Mouse (Mus musculus) heart, embryonic 10.5 days (tissue): Measurements from ENCODE around the gene Defb22. TPM values are rescaled to one million over a fixed set of nuclear protein-coding genes. Genes with fewer than 3 reads are reported as not detected.

ENCODE experiments used
- DNase-seq: peaks from one replicate; pipeline ENCODE4 v3.0.0-alpha.2; 2017; ENCODE audit warnings: low spot score
- H3K27ac ChIP-seq: fragments of 300-500 bp; sonication (generic); 2 replicates; pipeline ENCODE4 v1.5.1; 2016; ENCODE audit warnings: mild to moderate bottlenecking
- H3K27me3 ChIP-seq: fragments of 300-500 bp; sonication (generic); 2 replicates; pipeline ENCODE4 v1.6.1; 2016; ENCODE audit warnings: mild to moderate bottlenecking; ENCODE audit not compliant: poor library complexity, insufficient read depth, severe bottlenecking
- H3K36me3 ChIP-seq: fragments of 300-500 bp; sonication (generic); 2 replicates; pipeline ENCODE4 v1.6.1; 2016; ENCODE audit warnings: mild to moderate bottlenecking, moderate library complexity
- H3K4me1 ChIP-seq: fragments of 300-500 bp; sonication (generic); 2 replicates; pipeline ENCODE4 v1.6.1; 2016; ENCODE audit warnings: mild to moderate bottlenecking
- H3K4me3 ChIP-seq: fragments of 300-500 bp; sonication (generic); 2 replicates; pipeline ENCODE4 v1.5.1; 2016; ENCODE audit warnings: mild to moderate bottlenecking, moderate library complexity
- H3K9me3 ChIP-seq: fragments of 300-500 bp; sonication (generic); 2 replicates; pipeline ENCODE4 v1.6.1; 2016; ENCODE audit warnings: mild to moderate bottlenecking, moderate library complexity
- WGBS: fragments of 180-500 bp; shearing (Covaris S2); methylation state at CpG from one replicate; pipeline ENCODE4 v1.1.7; 2016; 5-methylcytosine and 5-hydroxymethylcytosine counted together
- polyA plus RNA-seq: library from polyadenylated mRNA; unstranded; fragments of >200 nt; fragmentation: Nextera tagmentation; extraction: Ambion mirVana; gene quantifications from 2 replicates; pipeline ENCODE4 v1.2.1, GENCODE M21; 2016

Gene Defb22
- not detected in 2 replicates for polyA plus RNA-seq

DNA sequence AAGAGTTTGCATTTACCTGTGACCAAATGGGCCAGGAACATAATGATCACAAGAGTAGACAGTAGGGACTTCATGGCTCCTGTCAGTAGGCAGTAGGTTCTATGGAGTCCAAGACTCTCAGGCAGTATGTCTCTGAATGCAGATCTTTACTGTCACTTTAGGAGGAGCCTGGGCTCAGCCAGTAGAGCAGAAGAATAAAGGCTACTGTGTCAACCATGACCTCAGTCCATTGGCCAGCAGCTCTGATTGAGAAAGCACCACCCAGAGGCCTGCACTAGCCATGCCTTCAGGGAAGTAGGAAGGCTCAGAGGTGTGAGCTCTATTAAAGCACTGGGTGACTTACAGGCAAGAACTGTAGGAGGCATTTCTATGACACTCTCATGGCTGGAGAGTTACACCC is at the start of gene Defb22:
Gene Defb22 (minus strand): TSS at position 101 of the 400 bp plus-strand sequence.
- no peaks in the 10 kb centered on the region for H3K36me3 ChIP-seq
- no peaks in the 10 kb centered on the region for H3K4me1 ChIP-seq
- no peak within 1 kb of the TSS for H3K4me3 ChIP-seq
- H3K27me3 ChIP-seq, result no peaks in the 10 kb centered on the region
- H3K9me3 ChIP-seq, result no peaks in the 10 kb centered on the region
- H3K27ac ChIP-seq, result no peak within 1 kb of the TSS
- no peak for DNase-seq

DNA sequence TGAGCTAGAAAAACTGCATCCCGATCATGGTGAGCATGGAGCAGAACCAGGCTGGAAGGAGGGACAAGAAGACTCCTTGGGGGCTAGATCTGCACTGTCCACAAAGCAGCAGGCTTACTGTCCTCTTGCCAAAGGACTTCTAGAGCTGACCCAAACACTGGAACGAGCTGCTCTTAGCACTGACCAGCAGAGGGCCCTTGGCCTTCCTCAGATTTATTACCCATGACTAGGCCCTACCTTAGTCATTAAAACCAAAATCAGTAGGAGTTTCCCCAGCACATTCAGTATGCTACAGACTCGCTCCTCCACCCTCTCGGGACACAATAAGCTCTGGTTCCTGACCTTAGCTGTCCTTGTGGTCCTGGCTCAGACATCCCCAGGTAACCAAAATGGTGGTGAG is 28.0 kb upstream of the Defb22 start, which contains the start of gene Defb28:
Gene Defb28 (plus strand): TSS at position 275 of the 400 bp plus-strand sequence.
- Histone ChIP-seq H3K27me3 (no peaks in the 10 kb centered on the region), H3K4me1 (no peaks in the 10 kb centered on the region)
- 70% methylated on average over 4 of the region's 4 CpGs for WGBS

DNA sequence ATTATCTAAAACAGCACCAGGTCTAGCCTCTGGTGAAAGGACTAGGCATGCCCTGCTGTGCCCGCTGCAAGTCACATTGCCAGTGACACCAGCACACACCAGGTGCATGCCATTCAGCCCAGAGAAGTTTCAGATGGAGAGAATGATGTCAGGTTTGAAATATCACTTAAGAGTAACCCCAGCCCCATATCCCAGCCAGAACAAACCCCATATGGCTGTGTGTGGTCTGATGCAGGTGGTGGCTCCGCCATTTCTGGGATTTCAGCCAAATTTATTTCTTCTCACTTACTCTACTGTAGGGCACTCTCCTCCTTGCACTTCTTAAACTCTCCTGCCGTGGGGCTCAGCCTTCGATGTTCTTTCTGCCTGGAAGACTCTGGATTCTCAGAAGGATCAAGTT is 26.1 kb upstream of the Defb22 start:
- H3K4me3 ChIP-seq, result no peak overlapping the region
- H3K9me3 ChIP-seq, result no peaks in the 10 kb centered on the region
- no peak for DNase-seq
- H3K4me1 ChIP-seq, result no peaks in the 10 kb centered on the region
- no peak overlapping the region for H3K27ac ChIP-seq
- no peaks in the 10 kb centered on the region for H3K27me3 ChIP-seq
- no peaks in the 10 kb centered on the region for H3K36me3 ChIP-seq
- WGBS, result 82% methylated on average over 4 of the region's 4 CpGs

More for the DNA sequence above, 28.0 kb upstream of the Defb22 start, which contains the start of gene Defb28:
- no peak within 1 kb of the TSS for H3K4me3 ChIP-seq
- no peak for DNase-seq
- H3K27ac ChIP-seq, result no peak within 1 kb of the TSS
- no peaks in the 10 kb centered on the region for H3K9me3 ChIP-seq
- H3K36me3 ChIP-seq, result no peaks in the 10 kb centered on the region

GRCm38 (mm10) chr2:152511592-152511991 is 21.7 kb upstream of the Defb22 start, which contains the start of gene Defb26:
Gene Defb26 (minus strand): TSS chr2:152511692.
- DNase-seq, result no peak
- 77% methylated on average over 1 of the region's 1 CpGs for WGBS
- Histone ChIP-seq H3K36me3 (no peaks in the 10 kb centered on the region), H3K27me3 (no peaks in the 10 kb centered on the region), H3K4me3 (no peak within 1 kb of the TSS), H3K27ac (no peak within 1 kb of the TSS), H3K9me3 (no peaks in the 10 kb centered on the region), H3K4me1 (no peaks in the 10 kb centered on the region)

GRCm38 (mm10) chr2:152503950-152504349 is 14.0 kb upstream of the Defb22 start:
- no peaks in the 10 kb centered on the region for H3K27me3 ChIP-seq
- WGBS, result 74% methylated on average over 2 of the region's 2 CpGs
- no peaks in the 10 kb centered on the region for H3K9me3 ChIP-seq
- H3K4me3 ChIP-seq, result no peak overlapping the region
- no peak for DNase-seq
- H3K27ac ChIP-seq, result no peak overlapping the region
- H3K4me1 ChIP-seq, result no peaks in the 10 kb centered on the region
- H3K36me3 ChIP-seq, result no peaks in the 10 kb centered on the region

GRCm38 (mm10) chr2:152500863-152501229 is 10.9 kb upstream of the Defb22 start:
- Histone ChIP-seq H3K27me3 (no peaks in the 10 kb centered on the region), H3K36me3 (no peaks in the 10 kb centered on the region), H3K9me3 (no peaks in the 10 kb centered on the region), H3K4me1 (no peaks in the 10 kb centered on the region), H3K4me3 (no peak overlapping the region), H3K27ac (no peak overlapping the region)
- WGBS, result 76% methylated on average over 6 of the region's 6 CpGs
- DNase-seq, result no peak

GRCm38 (mm10) chr2:152500204-152500862 is 10.4 kb upstream of the Defb22 start:
- WGBS, result 59% methylated on average over 7 of the region's 7 CpGs
- Histone ChIP-seq H3K9me3 (no peaks in the 10 kb centered on the region), H3K4me1 (no peaks in the 10 kb centered on the region), H3K36me3 (no peaks in the 10 kb centered on the region), H3K27ac (no peak overlapping the region), H3K27me3 (no peaks in the 10 kb centered on the region), H3K4me3 (no peak overlapping the region)
- no peak for DNase-seq

DNA sequence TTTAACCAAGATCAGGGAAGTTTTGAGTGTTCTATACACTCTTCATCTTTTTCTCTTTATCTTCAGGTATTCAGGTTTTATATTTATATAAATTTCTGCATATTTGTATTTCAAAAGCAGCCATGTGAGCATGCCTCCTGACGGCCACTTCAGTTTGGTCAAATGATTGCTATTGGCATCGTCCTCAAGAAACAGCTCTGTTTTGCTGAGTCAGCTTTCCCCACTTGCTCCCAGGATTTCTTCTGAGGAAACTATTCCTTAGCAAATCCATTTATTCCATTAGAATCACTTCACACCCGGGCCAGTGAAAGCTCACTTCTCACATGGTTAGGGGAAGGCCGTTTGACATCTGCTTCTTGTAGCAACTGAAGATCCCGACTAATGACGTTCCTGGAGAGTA is 8.1 kb upstream of the Defb22 start:
- Histone ChIP-seq H3K4me1 (no peaks in the 10 kb centered on the region), H3K27ac (no peak overlapping the region), H3K27me3 (no peaks in the 10 kb centered on the region), H3K4me3 (no peak overlapping the region), H3K9me3 (no peaks in the 10 kb centered on the region), H3K36me3 (no peaks in the 10 kb centered on the region)
- DNase-seq, result no peak
- WGBS, result 68% methylated on average over 6 of the region's 6 CpGs

DNA sequence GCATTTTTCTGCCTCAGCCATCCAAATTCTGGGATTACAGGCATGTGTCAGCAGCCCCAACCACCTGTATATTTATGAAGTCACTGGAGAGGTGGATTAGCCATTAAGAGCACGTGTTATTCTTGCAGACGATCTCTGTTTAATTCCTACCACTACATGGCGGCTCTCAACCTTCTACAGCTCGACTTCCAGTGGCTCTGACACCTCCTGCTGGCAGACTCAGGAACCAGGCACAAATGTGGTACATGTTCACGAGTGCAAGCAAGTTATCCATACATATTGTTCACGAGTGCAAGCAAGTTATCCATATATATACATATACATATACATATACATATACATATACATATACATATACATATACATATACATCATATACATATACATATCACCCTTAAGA is 3.2 kb upstream of the Defb22 start:
- Histone ChIP-seq H3K27me3 (no peaks in the 10 kb centered on the region), H3K9me3 (no peaks in the 10 kb centered on the region), H3K4me3 (no peak overlapping the region), H3K27ac (no peak overlapping the region), H3K36me3 (no peaks in the 10 kb centered on the region), H3K4me1 (no peaks in the 10 kb centered on the region)
- 74% methylated on average over 6 of the region's 6 CpGs for WGBS
- no peak for DNase-seq

GRCm38 (mm10) chr2:152487024-152487423 is 2.9 kb downstream of the Defb22 start:
- 73% methylated on average over 2 of the region's 2 CpGs for WGBS
- H3K4me1 ChIP-seq, result no peaks in the 10 kb centered on the region
- no peak overlapping the region for H3K4me3 ChIP-seq
- DNase-seq, result no peak
- H3K27ac ChIP-seq, result no peak overlapping the region
- H3K27me3 ChIP-seq, result no peaks in the 10 kb centered on the region
- H3K9me3 ChIP-seq, result no peaks in the 10 kb centered on the region
- H3K36me3 ChIP-seq, result no peaks in the 10 kb centered on the region

DNA sequence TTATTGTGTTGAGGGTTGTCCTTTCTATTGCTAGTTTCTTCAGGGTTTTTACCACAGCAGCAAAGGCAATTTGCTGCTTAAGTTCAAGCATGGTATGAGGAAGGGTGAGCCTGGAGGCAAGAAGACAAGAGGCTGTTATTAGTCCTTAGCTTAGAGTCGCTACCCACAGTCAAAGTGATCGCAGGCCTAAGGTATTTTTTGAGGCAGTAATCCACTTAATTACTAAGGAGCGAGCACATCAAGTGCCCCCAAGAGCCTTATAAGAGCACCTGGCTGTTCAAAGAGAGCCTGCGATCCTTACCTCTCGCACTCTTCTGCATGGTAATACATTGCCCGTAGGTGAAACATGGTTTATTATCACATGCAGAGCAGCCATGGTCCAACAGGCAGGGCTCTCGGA is 8.2 kb downstream of the Defb22 start:
- WGBS, result 88% methylated on average over 7 of the region's 7 CpGs
- Histone ChIP-seq H3K4me3 (no peak overlapping the region), H3K36me3 (no peaks in the 10 kb centered on the region), H3K9me3 (no peaks in the 10 kb centered on the region), H3K4me1 (no peaks in the 10 kb centered on the region), H3K27me3 (no peaks in the 10 kb centered on the region), H3K27ac (no peak overlapping the region)
- DNase-seq, result no peak

DNA sequence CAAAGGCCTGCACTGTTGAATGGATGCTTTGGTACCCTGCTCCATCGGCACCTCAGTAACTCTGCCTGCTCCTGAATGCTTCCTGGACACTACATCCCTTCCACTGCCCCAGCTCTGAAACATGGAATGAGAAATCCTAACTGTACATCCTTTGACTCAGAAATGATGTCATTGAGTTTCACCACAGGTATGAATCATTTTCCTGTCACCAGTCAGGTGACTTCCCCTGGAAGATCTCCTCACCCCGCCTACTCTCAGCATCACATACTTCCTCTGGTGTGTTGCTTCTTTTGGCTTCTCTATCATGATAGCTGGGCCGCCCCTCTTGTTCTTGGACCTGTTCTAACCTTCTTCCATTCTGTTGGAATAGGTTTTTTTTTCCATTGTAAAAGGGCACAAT is 9.1 kb downstream of the Defb22 start:
- WGBS, result 72% methylated on average over 3 of the region's 3 CpGs
- H3K4me3 ChIP-seq, result no peak overlapping the region

GRCm38 (mm10) chr2:152476763-152477162 is 13.2 kb downstream of the Defb22 start, which contains the start of gene Defb20:
Gene Defb20 (plus strand): TSS chr2:152477063.
- no peak within 1 kb of the TSS for H3K27ac ChIP-seq
- H3K4me3 ChIP-seq, result no peak within 1 kb of the TSS
- no peaks in the 10 kb centered on the region for H3K27me3 ChIP-seq
- no peak for DNase-seq
- 55% methylated on average over 2 of the region's 2 CpGs for WGBS
- H3K4me1 ChIP-seq, result no peaks in the 10 kb centered on the region
- no peaks in the 10 kb centered on the region for H3K9me3 ChIP-seq
- no peaks in the 10 kb centered on the region for H3K36me3 ChIP-seq

More for the DNA sequence above, 9.1 kb downstream of the Defb22 start:
- Histone ChIP-seq H3K36me3 (no peaks in the 10 kb centered on the region), H3K4me1 (no peaks in the 10 kb centered on the region), H3K27ac (no peak overlapping the region), H3K9me3 (no peaks in the 10 kb centered on the region), H3K27me3 (no peaks in the 10 kb centered on the region)
- no peak for DNase-seq

DNA sequence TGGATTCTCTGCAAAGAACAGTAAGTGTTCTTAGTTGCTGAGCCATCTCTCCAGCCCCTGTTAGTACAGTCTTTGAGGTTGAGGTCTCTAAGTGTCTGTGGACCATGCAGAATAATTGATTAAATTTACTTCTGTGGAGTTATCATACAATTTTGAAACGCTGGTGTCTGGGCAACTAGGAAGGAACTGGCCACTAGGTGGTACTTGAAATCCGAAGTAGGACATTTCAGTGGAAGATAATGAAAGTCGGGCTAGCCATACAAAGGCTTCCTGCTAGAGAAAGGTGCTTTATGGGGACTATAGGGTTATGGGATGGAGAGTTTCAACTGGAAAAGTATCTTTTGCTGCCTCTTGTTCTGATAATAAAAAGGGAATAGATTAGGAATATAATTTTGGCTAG is 17.5 kb downstream of the Defb22 start:
- no peaks in the 10 kb centered on the region for H3K27me3 ChIP-seq
- 26% methylated on average over 3 of the region's 3 CpGs for WGBS
- no peaks in the 10 kb centered on the region for H3K9me3 ChIP-seq
- H3K36me3 ChIP-seq, result no peaks in the 10 kb centered on the region
- H3K4me1 ChIP-seq, result no peaks in the 10 kb centered on the region
- no peak for DNase-seq
- H3K4me3 ChIP-seq, result no peak overlapping the region
- H3K27ac ChIP-seq, result no peak overlapping the region
